Mouse (Mus musculus): ENCODE results near the gene E2f2. TPM values are rescaled to one million over a fixed set of nuclear protein-coding genes. Genes with fewer than 3 reads are reported as not detected.
A peak's percentile ranks its signal among the peaks of the same experiment; 100 is the strongest.

Gene E2f2
- polyA plus RNA-seq, 1 experiment from 2014 or later, result 10.7 TPM

GRCm38 (mm10) chr4:136218595-136219214 is 46.5 kb downstream of the E2f2 start:
- WGBS, result 13% methylated on average over 18 of the region's 18 CpGs
- no peak for ATAC-seq (ENCODE audit: low FRiP score, low read depth)
- H3K4me2 ChIP-seq (replicated peaks), result peak overlapping the region; percentile 3
- H3K27me3 ChIP-seq, result peaks cover 33% of the 10 kb centered on the region
- H3K4me3 ChIP-seq, result no peak overlapping the region
- H3K4me1 ChIP-seq, result peaks cover 32% of the 10 kb centered on the region
- 0 out of 2 replicates have a peak overlapping the region, but pooled peaks have one; percentile 17 for H3K9ac ChIP-seq (replicated peaks)
- H3K27ac ChIP-seq (replicated peaks), result peak overlapping the region; percentile 35
- H3K36me3 ChIP-seq, result no peaks in the 10 kb centered on the region
- no peaks in the 10 kb centered on the region for H3K9me3 ChIP-seq

GRCm38 (mm10) chr4:136220133-136220775 is 48.1 kb downstream of the E2f2 start:
- H3K4me1 ChIP-seq, result peaks cover 46% of the 10 kb centered on the region
- H3K4me3 ChIP-seq, result no peak overlapping the region
- H3K36me3 ChIP-seq, result no peaks in the 10 kb centered on the region
- no peaks in the 10 kb centered on the region for H3K9me3 ChIP-seq
- H3K27ac ChIP-seq (replicated peaks), result no peak overlapping the region
- H3K9ac ChIP-seq (replicated peaks), result no peak overlapping the region
- 0 out of 2 replicates have a peak overlapping the region, but pooled peaks have one; percentile 1 for H3K4me2 ChIP-seq (replicated peaks)
- no peak for ATAC-seq (ENCODE audit: low FRiP score, low read depth)
- peaks cover 33% of the 10 kb centered on the region for H3K27me3 ChIP-seq
- WGBS, result 10% methylated on average over 17 of the region's 17 CpGs

- H3K9me3 ChIP-seq, result no peaks in the 10 kb centered on the region
- peaks cover 25% of the 10 kb centered on the region for H3K27me3 ChIP-seq
- H3K27ac ChIP-seq (replicated peaks), result peak overlapping the region; percentile 71
- H3K9ac ChIP-seq (replicated peaks), result 0 out of 2 replicates have a peak overlapping the region, but pooled peaks have one; percentile 31
- 57% methylated on average over 13 of the region's 13 CpGs for WGBS
- peak overlapping the region; percentile 15 for H3K4me2 ChIP-seq (replicated peaks)
- H3K36me3 ChIP-seq, result no peaks in the 10 kb centered on the region
- peak; percentile 79 for ATAC-seq (ENCODE audit: low FRiP score, low read depth)
- H3K4me1 ChIP-seq, result peaks cover 39% of the 10 kb centered on the region
- H3K4me3 ChIP-seq, result no peak overlapping the region
Observed at GRCm38 (mm10) chr4:136223549-136224239, 51.5 kb downstream of the E2f2 start.

- Histone ChIP-seq H3K27ac (replicated peaks) (peak overlapping the region; percentile 71), H3K9ac (replicated peaks) (no peak overlapping the region), H3K9me3 (no peaks in the 10 kb centered on the region), H3K36me3 (0 out of 2 replicates have a peak, but pooled peaks cover under 1% of the 10 kb centered on the region), H3K27me3 (peaks cover 20% of the 10 kb centered on the region), H3K4me3 (no peak overlapping the region), H3K4me1 (peaks cover 34% of the 10 kb centered on the region), H3K4me2 (replicated peaks) (peak overlapping the region; percentile 15)
- ATAC-seq (ENCODE audit: low FRiP score, low read depth), result no peak; the same call in 1 of the 2 replicates
- 48% methylated on average over 4 of the region's 5 CpGs for WGBS
Observed at GRCm38 (mm10) chr4:136224240-136224559, 52.0 kb downstream of the E2f2 start.

- Histone ChIP-seq H3K4me1 (peaks cover 30% of the 10 kb centered on the region), H3K36me3 (0 out of 2 replicates have a peak, but pooled peaks cover 3% of the 10 kb centered on the region), H3K27me3 (peaks cover 13% of the 10 kb centered on the region), H3K4me2 (replicated peaks) (no peak overlapping the region), H3K9ac (replicated peaks) (no peak overlapping the region), H3K4me3 (no peak overlapping the region), H3K27ac (replicated peaks) (peak overlapping the region; percentile 71), H3K9me3 (no peaks in the 10 kb centered on the region)
- 85% methylated on average over 23 of the region's 23 CpGs for WGBS
- no peak for ATAC-seq (ENCODE audit: low FRiP score, low read depth)
Observed at GRCm38 (mm10) chr4:136224677-136225460, 52.7 kb downstream of the E2f2 start.

- Histone ChIP-seq H3K27ac (replicated peaks) (no peak overlapping the region), H3K9me3 (no peaks in the 10 kb centered on the region), H3K4me1 (peaks cover 20% of the 10 kb centered on the region), H3K9ac (replicated peaks) (no peak overlapping the region), H3K4me2 (replicated peaks) (no peak overlapping the region), H3K36me3 (0 out of 2 replicates have a peak, but pooled peaks cover 3% of the 10 kb centered on the region), H3K4me3 (no peak overlapping the region), H3K27me3 (no peaks in the 10 kb centered on the region)
- WGBS, result 82% methylated on average over 7 of the region's 7 CpGs
- no peak for ATAC-seq (ENCODE audit: low FRiP score, low read depth)
Observed at GRCm38 (mm10) chr4:136227408-136227807, 55.2 kb downstream of the E2f2 start.

- Histone ChIP-seq H3K4me3 (no peak overlapping the region), H3K9me3 (no peaks in the 10 kb centered on the region), H3K27ac (replicated peaks) (no peak overlapping the region), H3K4me1 (peaks cover 20% of the 10 kb centered on the region), H3K36me3 (0 out of 2 replicates have a peak, but pooled peaks cover 3% of the 10 kb centered on the region), H3K4me2 (replicated peaks) (no peak overlapping the region), H3K27me3 (no peaks in the 10 kb centered on the region), H3K9ac (replicated peaks) (no peak overlapping the region)
- ATAC-seq (ENCODE audit: low FRiP score, low read depth), result no peak
- 80% methylated on average over 5 of the region's 5 CpGs for whole genome bisulfite sequencing
Observed at GRCm38 (mm10) chr4:136228640-136229039, 56.4 kb downstream of the E2f2 start.

- ATAC-seq (ENCODE audit: low FRiP score, low read depth), result no peak
- H3K4me1 ChIP-seq, result peaks cover 14% of the 10 kb centered on the region
- 0 out of 2 replicates have a peak overlapping the region, but pooled peaks have one; percentile 4 for H3K4me2 ChIP-seq (replicated peaks)
- H3K9me3 ChIP-seq, result 0 out of 2 replicates have a peak, but pooled peaks cover 2% of the 10 kb centered on the region
- H3K36me3 ChIP-seq, result no peaks in the 10 kb centered on the region
- H3K27me3 ChIP-seq, result peaks cover 61% of the 10 kb centered on the region
- H3K4me3 ChIP-seq, result no peak overlapping the region
- H3K9ac ChIP-seq (replicated peaks), result no peak overlapping the region
- WGBS, result 19% methylated on average over 13 of the region's 13 CpGs
- no peak overlapping the region for H3K27ac ChIP-seq (replicated peaks)
Observed at GRCm38 (mm10) chr4:136238669-136239068, 66.5 kb downstream of the E2f2 start.

- peaks cover 62% of the 10 kb centered on the region for H3K27me3 ChIP-seq
Observed at GRCm38 (mm10) chr4:136239111-136239510, 66.9 kb downstream of the E2f2 start.

GRCm38 (mm10) chr4:136239622-136240021 is 67.4 kb downstream of the E2f2 start:
- WGBS, result 19% methylated on average over 8 of the region's 8 CpGs
- Histone ChIP-seq H3K4me2 (replicated peaks) (no peak overlapping the region), H3K9ac (replicated peaks) (no peak overlapping the region), H3K9me3 (0 out of 2 replicates have a peak, but pooled peaks cover 2% of the 10 kb centered on the region), H3K4me3 (no peak overlapping the region), H3K27me3 (peaks cover 63% of the 10 kb centered on the region), H3K27ac (replicated peaks) (no peak overlapping the region), H3K4me1 (peaks cover 10% of the 10 kb centered on the region), H3K36me3 (no peaks in the 10 kb centered on the region)
- no peak for ATAC-seq (ENCODE audit: low FRiP score, low read depth)

More at GRCm38 (mm10) chr4:136239111-136239510, 66.9 kb downstream of the E2f2 start:
- Histone ChIP-seq H3K27ac (replicated peaks) (no peak overlapping the region), H3K9me3 (0 out of 2 replicates have a peak, but pooled peaks cover 2% of the 10 kb centered on the region), H3K4me1 (peaks cover 11% of the 10 kb centered on the region), H3K9ac (replicated peaks) (no peak overlapping the region), H3K4me2 (replicated peaks) (no peak overlapping the region), H3K4me3 (no peak overlapping the region), H3K36me3 (no peaks in the 10 kb centered on the region)
- no peak for ATAC-seq (ENCODE audit: low FRiP score, low read depth)
- whole genome bisulfite sequencing, result 77% methylated on average over 9 of the region's 9 CpGs

GRCm38 (mm10) chr4:136240123-136240522 is 67.9 kb downstream of the E2f2 start:
- Histone ChIP-seq H3K4me1 (peaks cover 10% of the 10 kb centered on the region), H3K9ac (replicated peaks) (no peak overlapping the region), H3K9me3 (0 out of 2 replicates have a peak, but pooled peaks cover 2% of the 10 kb centered on the region), H3K27me3 (peaks cover 68% of the 10 kb centered on the region), H3K4me2 (replicated peaks) (no peak overlapping the region), H3K4me3 (no peak overlapping the region), H3K36me3 (no peaks in the 10 kb centered on the region), H3K27ac (replicated peaks) (no peak overlapping the region)
- WGBS, result 72% methylated on average over 14 of the region's 14 CpGs
- ATAC-seq (ENCODE audit: low FRiP score, low read depth), result no peak

Data from midbrain, embryonic 12.5 days (tissue).